10 mouse cellular contexts compared by ENCODE assay signal in genomic region chr15:60762071-60762470, GRCm38 (mm10).
DNase-seq lines count a peak whose midpoint lies in the region; ATAC-seq lines count a peak whose summit lies in the region.
"Had no signal": no experiment of that assay in that cellular context is flagged by ENCODE, and none has a peak within 500 bp of the region (broad histone marks: within the 10 kb centered on the region; RNA-seq: fewer than 3 reads in every experiment).

No protein-coding gene starts in this region.

- WGBS in forebrain, embryonic 12.5 days, result 73% methylated on average over 2 of the region's 2 CpGs

- ATAC-seq in forebrain, embryonic 12.5 days (ENCODE audit: low FRiP score), result no peak

- no peaks in the 10 kb centered on the region for H3K4me1 ChIP-seq in forebrain, embryonic 12.5 days

- no peaks in the 10 kb centered on the region for H3K9me3 ChIP-seq in forebrain, embryonic 12.5 days
- H3K9me3 ChIP-seq: limb, embryonic 15.5 days; midbrain, embryonic 10.5 days had no signal

- no peak overlapping the region for H3K9ac ChIP-seq in forebrain, embryonic 12.5 days
- H3K9ac ChIP-seq: limb, embryonic 15.5 days had no signal

- H3K4me2 ChIP-seq in forebrain, embryonic 12.5 days, result no peak overlapping the region
- H3K4me2 ChIP-seq: limb, embryonic 15.5 days had no signal

- H3K36me3 ChIP-seq in forebrain, embryonic 12.5 days (replicated peaks), result no peaks in the 10 kb centered on the region
- H3K36me3 ChIP-seq: limb, embryonic 15.5 days; midbrain, embryonic 10.5 days had no signal

- H3K4me3 ChIP-seq in forebrain, embryonic 12.5 days (replicated peaks), result no peak overlapping the region
- H3K4me3 ChIP-seq: limb, embryonic 15.5 days; midbrain, embryonic 10.5 days had no signal

- no peaks in the 10 kb centered on the region for H3K27me3 ChIP-seq in forebrain, embryonic 12.5 days
- H3K27me3 ChIP-seq: limb, embryonic 15.5 days had no signal

- DNase-seq in heart, postnatal 10 days, result peak; percentile 16 to 31
- no peak for DNase-seq in heart, postnatal 25 days (ENCODE audit: low spot score)
- peak; percentile 10 for DNase-seq in thymus, postnatal 14 days
- no peak for DNase-seq in thymus, postnatal 4 days
- peak; percentile 4 for DNase-seq in embryo, embryonic 9.5 days (ENCODE audit: extremely low spot score)
- peak; percentile 26 for DNase-seq in yolk sac, embryonic 10.5 days (ENCODE audit: low spot score)
- no peak for DNase-seq in gastrocnemius, adult 18-20 months (ENCODE audit: low spot score)

- no peak overlapping the region for H3K27ac ChIP-seq in forebrain, embryonic 12.5 days
- H3K27ac ChIP-seq: limb, embryonic 15.5 days; midbrain, embryonic 10.5 days had no signal

- intact Hi-C loops in heart, postnatal 10 days (cut with DNase I), result loop anchor here (2.0 to 5.0 kb wide), 2 partner anchors 60 to 335 kb away; no protein-coding TSS in a partner anchor
- intact Hi-C loops in heart, postnatal 25 days (cut with DNase I), result loop anchor here (2.0 to 10.0 kb wide), 3 partner anchors 60 to 335 kb away; no protein-coding TSS in a partner anchor

Comparison
In these comparisons a context has a peak if more than half of its experiments do, and no peak if none do; other contexts are left out.
1. DNase-seq: peak in heart, postnatal 10 days (2 of 2), thymus, postnatal 14 days (single experiment), embryo, embryonic 9.5 days (single experiment) and yolk sac, embryonic 10.5 days (single experiment); none in heart, postnatal 25 days (single experiment), thymus, postnatal 4 days (single experiment) and gastrocnemius, adult 18-20 months (single experiment).